Mouse (Mus musculus): ENCODE results near the gene Zkscan3.
"Not testable (repeated sequence)": the region's sequence is repeated elsewhere in the genome, so short reads cannot be mapped to it uniquely, and the experiment has no call there.

Zkscan3 gene

DNA sequence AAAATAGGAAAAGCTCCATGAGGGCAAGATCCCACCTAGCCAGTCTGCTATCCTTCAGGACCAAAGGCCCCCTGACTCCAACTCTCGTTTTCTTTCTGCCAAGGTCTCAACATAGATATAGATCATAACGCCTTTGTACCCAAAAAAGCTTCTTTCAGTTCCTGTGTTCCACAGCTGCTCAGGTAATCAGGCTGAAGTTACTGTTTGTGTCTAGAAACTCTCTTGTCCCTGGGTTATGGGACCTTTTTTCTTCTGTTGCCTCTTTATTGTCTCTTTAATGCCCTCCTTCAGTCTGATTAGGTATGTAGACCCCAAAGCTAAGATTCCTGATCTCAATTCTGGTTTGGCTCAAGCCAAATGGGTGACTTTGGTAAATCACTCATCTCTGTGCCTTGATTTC, 5.1 kb downstream of the Zkscan3 start:
- no peak for DNase-seq (ENCODE audit: low read depth, low spot score)

DNA sequence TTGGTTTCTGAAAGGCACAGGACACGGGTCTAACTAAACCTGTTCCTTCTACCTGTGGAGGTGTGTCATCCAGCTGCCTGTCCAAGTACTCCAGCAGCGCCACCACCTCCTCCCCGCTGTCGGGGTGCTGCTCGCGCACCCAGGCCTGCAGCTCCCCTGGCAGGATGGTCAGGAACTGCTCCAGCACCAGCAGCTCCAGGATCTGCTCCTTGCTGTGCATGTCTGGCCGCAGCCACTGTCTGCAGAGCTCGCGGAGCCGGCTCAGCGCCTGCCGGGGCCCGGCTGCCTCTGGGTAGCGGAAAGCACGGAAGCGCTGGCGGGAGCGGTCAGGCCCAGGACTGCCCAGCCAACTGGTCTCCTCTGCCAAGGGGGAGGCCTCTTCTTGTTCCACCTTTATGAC, 6.5 kb downstream of the Zkscan3 start:
- DNase-seq (ENCODE audit: low read depth, low spot score): not testable (repeated sequence)

DNA sequence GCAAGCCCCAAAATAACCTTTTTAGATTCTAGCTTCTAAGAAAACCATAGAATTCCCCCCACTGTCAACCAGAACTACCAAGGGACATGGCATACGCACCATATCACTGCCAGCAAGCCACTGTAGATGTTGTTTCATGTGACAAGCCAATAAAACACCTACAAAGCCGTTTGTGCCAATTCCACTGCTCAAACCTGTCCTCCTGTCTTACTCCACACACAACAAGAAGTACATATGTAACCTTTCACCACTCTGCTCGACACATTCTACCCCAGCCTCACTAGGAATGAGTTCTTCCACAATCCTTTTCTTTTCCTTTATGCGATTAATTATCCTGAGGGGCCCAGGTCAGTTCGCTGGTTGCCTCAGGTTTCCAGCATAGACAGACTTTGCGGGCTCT, 6.9 kb downstream of the Zkscan3 start:
- DNase-seq (ENCODE audit: low read depth, low spot score): no peak

DNA sequence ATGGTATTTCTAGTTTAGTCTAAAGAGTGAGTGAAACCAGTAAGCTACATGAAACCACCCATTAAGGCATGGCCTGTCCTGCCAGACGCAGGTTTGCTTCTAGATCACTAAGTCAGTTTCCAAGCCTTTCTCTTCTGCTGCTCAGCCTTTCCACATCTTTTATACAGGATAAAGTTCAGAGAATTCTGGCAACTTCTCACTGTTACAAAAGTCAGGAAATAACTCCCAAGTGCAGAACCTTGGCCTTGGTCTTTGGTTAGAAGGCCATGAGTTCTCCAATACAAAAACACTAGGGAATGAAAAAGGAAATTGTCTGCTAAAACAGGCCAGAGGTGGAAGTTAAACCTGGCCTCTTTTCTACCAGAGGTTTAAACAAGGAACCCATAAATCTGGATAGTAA, 7.3 kb downstream of the Zkscan3 start:
- no peak for DNase-seq (ENCODE audit: low read depth, low spot score)

DNA sequence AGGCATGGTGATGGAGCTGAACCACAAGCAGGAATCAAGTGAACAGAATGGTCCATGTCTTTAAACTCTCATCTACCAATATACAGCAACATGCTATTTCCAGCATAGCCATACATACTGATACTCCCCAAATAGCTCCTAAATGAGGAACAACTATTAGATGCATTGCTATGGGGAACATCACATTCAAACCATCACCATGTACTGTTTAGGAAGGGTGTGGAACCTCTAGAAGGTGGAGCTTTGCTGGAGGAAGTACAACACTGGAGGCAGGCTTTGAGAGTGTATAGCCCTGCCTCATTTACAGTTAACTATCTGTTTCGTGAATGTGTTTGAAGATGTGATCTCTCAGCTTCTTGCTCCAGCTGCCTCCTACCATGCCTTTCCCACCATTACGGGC, 24.8 kb downstream of the Zkscan3 start:
- no peak for DNase-seq (ENCODE audit: low read depth, low spot score)

DNA sequence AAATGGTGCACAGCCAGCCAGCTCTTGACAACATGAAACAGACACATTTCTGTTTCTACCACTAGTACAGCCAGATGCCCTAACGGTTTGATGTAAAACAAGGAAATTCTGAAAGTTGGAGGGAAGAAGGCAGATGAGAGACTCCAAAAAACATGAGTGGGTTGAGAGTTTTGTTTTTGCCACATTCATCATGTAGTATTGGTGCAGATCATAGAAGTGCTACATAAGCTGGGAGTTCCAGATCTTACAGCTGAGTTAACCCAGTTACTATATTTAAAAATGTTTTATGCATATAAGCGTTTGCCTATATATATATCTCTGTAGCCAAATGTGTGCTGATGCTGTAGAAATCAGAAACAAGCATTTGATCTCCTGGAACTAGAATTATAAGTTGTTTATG, 29.9 kb downstream of the Zkscan3 start:
- DNase-seq (ENCODE audit: low read depth, low spot score): no peak

DNA sequence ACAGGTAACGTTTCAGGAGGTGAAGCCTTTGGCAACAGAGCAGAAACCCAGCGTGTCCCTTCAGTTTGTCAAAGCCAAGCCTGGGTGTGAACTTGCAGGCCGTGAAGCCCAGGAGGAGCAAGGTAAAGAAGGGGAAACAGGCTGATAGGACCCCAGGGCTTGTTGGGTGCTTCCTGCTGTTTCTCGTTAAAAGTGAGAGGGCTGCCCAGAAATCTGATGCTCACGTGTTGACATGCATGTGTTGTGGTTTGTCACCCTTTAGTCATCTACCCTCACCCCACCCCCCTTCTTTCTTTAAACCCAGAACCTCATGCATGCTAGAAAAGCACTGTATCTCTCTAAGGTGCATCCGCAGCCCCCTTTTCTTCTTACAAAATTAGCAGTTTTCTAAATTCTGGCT, 35.9 kb downstream of the Zkscan3 start:
- peak; percentile 5 for DNase-seq (ENCODE audit: low read depth, low spot score)

DNA sequence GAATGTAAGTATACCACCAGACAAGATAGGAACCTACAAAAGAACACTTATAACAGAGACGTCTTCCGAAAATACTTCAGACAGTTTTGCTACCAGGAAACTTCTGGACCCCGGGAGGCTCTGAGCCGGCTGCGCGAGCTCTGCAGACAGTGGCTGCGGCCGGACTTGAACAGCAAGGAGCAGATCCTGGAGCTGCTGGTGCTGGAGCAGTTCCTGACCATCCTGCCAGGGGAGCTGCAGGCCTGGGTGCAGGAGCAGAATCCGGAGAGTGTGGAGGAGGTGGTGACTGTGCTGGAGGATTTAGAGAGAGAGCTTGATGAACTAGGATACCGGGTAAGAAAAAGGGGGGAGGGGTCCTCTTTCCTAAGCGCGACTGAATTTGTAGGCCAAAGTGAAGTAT, 38.8 kb downstream of the Zkscan3 start:
- DNase-seq (ENCODE audit: low read depth, low spot score): peak; percentile 27

DNA sequence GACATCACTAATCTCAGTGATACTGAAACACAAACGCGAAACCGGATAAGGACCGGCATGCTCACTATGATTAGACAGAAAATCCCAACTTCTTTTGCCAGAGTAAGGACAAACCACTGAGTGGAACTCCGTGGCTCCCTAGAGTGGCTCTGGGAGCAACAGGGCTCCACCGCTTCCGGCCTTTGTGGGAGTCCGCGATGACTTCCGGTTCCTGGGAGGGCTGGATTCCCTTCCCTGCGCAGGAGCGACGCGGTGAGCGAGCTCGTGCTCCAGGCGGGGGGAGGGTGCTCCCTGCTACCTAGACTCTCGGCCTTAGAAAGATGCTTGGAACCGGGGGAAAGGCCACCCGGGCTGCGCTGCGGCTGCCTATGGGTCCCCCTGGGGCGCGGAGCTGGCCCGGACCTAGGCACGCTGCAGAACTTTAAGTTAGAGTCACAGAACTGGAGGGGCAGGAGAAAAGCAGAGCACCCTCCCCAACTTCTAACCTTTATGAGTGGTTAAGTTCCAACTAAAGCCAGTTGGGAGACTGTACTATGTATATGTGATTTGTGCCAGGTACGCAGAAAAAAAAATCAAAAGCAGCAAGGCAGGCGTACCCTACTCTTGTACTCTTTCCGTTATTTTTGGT, 39.8 kb downstream of the Zkscan3 start, which contains the start of gene Zscan12:
Gene Zscan12 (plus strand): TSS at position 200 of the 628 bp plus-strand sequence.
- DNase-seq (ENCODE audit: low read depth, low spot score): peak; percentile 97

DNA sequence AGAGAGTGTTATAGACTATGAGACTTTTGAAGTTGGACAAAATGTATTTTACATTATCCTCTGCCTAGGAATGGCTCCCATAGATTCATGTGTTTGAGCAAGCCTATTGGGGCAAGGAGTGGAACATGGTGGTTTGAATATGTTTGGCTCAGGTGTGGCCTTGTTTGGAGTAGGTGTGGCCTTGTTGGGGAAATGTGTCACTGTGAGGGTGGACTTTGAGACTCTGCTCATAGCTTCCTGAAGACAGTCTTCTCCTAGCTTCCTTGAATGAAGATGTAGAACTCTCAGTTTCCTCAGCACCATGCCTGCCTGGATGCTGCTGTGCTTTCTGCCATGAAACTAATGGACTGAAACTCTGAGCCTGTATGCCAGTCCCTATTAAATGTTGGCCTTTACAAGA, 52.0 kb downstream of the Zkscan3 start:
- DNase-seq (ENCODE audit: low read depth, low spot score): no peak

DNA sequence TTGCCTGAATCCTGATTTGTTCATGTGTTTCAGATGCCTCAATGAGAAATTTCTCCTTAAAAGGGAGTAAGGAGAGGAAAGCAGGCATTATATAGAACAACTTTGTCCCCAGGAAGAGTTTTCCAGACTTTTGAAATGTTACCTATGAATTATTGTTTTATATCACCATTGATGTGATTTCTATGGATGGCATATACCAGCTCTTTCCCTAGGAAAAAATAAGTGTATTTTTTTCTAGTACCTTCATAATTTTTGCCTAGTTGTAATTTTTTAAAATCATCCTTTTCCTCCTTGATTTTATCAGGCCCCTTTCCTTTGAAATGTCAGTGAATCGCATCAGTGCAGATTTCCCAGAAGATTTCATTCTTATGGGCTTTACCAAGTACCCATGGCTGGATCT, 55.9 kb downstream of the Zkscan3 start, which contains the start of gene Olfr1367:
Gene Olfr1367 (plus strand): TSS at position 301 of the 400 bp plus-strand sequence.
- DNase-seq (ENCODE audit: low read depth, low spot score): no peak
